Mouse (Mus musculus) Muller cell, postnatal 12 days (primary cell): Measurements from ENCODE around the gene Gpatch8.
A peak's percentile ranks its signal among the peaks of the same experiment; 100 is the strongest.

ENCODE experiments used
- DNase-seq: peaks from one replicate; pipeline ENCODE4 v3.0.0-alpha.2; 2015; ENCODE audit errors: inconsistent ontology term

The Gpatch8 gene

DNA sequence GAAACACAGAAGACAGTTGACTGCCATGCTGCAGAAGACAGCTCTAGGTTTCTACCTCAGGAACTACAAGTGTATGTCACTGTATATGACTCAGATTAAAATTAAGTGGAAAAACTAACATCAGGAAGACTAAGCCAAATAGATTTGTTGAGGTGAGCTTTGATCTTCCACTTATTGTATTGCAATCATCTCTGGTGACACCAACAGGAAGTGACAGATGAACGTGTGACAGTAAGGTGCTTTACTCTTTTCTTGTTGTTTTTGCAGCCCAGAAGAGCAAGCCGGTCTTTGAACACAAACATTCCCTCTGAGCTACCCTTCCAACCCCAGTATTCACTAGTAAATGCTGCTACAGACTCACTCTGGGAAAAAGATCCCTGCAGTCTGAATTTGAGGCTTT, 59.5 kb downstream of the Gpatch8 start:
- DNase-seq: no peak

DNA sequence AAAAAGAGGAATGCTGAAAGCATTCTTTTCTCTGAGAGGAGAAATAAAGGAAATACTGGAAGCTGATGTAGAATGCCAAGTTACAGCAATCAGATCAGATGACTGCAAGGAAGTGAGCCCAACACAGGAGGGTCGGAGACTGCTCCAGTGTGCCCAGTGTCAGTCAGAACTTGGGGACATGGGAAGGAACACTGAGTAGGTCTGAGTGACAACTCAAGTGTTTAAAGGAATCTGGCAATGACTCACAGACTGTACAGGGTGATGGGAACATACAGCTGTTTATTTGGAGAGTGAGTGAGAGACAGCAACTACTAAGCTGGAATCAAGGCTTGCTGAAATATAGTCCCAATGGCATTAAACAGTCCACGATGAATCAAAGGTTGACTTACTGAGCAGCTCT, 60.0 kb downstream of the Gpatch8 start:
- DNase-seq: peak; percentile 6

DNA sequence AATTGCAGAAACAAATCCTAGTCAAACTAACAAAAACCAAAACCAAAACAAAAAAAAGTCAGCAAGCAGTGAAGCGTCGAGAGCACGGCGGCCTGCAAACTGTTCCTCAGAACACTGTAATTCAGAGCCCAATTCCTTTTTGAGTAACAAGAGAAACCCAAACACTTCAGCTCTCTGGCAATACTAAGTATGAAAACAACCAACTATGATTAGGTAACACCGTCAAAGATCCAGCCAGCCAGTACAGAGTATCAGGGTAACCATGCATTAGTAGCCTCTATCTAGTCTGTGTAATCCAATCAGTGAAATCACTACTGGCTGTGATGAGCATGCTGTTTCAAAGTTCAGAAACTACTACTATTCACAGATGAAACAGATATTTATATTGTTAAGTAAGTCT, 60.5 kb downstream of the Gpatch8 start:
- no peak for DNase-seq

DNA sequence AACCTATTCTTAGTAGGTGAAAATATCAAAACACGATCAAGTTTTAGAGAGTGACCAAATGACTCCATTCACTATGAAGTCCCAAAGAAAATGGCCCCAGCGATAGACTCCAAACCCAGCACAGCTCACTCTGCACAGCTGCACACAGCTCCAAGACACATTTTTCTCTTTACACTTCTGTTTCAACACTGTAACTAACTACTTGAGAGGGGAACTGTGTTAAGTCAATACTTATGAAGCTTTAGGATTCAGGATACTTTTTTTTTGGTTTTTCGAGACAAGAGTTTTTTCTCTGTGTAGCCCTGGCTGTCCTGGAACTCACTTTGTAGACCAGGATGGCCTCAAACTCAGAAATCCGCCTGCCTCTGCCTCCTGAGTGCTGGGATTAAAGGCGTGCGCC, 61.1 kb downstream of the Gpatch8 start:
- no peak for DNase-seq

DNA sequence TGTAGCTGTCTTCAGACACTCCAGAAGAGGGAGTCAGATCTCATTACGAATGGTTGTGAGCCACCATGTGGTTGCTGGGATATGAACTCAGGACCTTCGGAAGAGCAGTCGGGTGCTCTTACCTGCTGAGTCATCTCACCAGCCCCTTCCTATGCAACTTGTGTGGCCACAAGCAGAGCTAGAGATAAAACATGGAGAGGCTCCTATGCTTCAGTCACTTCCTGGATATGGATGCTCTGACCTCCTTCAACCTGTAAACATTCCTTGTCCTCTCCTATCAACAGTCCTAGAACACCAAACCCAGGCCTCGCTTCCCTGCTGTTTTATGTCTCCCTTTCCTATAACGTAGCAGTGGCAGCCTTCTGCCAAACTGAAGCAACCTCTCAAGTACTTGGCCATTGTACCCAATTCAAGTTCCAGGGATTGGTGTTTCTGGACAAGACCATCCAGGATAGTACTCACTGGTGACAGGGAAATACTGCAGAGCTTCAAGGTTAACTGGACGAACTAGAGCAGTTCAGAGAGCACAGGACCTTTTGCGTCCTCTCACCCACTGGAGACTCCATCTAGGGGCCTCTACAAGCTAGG, 62.0 kb downstream of the Gpatch8 start:
- DNase-seq: no peak

DNA sequence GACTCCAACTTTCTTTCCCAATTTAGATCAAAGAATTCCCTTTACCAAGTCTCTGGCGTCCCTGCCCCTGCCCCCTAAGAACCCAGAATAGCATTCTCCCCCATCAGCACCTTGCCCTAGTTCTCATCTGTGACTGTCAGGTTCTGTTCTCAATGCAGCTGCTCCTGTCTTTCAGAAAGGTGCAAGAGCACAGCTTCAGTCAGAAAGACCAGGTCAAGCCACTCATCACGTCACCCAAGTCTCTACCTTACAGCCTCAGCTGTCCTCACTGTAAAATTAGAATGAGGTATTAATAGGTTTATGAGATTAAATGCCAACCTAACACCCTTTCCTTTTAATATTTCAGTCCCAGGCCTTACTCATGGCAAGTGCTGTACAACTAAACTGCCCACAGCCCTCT, 63.0 kb downstream of the Gpatch8 start:
- no peak for DNase-seq

DNA sequence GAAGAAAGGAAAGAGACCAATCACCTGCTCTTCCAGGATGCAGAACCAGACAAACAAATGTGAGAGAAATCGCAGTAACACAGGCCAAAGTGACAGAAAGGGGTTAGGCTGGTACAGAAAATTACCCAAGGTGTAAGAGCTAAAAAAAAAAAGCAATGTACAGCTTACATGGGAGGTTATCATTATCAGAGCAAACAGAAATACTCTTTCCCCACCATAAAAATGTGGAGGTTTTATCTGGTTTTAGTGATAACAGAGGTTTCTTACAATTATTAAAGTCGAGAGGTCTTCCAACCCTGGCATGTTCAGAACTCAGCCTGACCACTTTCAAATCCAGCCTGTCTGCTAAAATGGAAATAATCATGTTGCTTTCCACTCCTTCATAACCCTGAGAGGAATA, 68.3 kb downstream of the Gpatch8 start:
- DNase-seq: no peak

DNA sequence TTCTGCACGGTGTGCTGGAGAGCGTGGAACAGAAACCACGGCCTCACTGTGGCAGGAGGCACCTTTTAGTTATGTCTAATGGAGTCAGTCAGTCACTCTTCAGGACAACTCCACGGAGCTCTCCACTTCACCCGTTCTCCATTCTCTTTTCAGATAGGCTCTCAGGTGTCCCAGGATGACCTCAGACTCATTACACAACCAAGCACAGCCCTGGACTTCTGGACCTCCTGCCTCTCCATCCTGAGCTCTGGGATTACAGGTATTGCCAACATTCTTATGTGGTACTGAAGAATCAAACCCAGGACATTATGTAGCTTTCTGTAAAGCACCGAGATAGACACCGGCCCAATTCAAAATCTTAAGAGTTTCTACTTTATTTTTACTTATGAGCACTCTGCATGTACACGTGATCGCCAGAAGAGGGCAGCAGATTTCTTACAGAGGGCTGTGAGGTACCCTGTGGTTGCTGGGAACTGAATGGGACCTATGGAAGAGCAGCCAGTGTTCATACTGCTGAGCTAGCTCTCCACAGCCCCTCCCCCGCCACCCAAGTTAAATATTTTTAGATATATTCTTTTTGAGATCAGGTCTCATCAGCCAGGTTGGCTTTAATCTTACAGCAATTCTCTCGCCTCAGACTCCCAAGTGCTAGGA, 69.3 kb downstream of the Gpatch8 start:
- peak; percentile 24 for DNase-seq

DNA sequence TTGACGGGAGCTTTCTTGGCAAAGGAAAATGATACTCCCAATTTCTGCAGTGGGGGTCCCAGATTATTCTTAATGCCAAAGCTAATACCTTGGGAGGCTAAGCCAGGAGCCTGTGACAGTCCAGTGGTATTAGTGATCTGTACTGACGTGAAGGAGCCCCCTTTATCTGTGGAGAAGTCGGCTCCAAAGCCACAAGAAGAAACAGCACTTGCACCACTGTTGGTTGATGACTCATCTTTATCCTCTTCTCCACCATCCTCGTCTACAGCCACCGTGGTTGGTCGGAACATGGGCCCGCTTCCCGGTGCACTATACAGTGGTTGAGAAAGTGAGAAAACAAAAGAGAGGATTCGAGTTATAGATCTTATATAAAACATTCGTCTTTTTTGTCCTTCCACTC, 74.4 kb downstream of the Gpatch8 start:
- no peak for DNase-seq

DNA sequence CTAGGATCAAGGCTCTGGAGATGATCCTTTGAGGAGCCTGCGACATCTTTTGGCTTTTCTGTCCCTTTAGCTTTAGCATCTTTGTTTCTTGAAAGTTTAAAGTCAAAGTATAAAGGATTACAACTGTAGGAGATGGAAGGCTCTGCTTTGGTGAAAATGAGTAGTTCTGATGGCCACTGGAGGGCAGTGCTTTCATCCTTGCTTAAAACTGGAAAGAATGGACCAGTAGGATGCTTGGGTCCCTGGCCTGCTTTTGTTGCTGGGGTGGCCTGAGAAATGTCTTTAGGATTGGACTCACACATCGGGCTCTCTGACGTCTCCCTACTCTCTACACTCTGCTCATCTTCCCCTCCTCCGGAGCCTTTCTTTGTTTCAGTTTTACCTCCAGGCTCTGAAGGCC, 75.3 kb downstream of the Gpatch8 start:
- DNase-seq: no peak

DNA sequence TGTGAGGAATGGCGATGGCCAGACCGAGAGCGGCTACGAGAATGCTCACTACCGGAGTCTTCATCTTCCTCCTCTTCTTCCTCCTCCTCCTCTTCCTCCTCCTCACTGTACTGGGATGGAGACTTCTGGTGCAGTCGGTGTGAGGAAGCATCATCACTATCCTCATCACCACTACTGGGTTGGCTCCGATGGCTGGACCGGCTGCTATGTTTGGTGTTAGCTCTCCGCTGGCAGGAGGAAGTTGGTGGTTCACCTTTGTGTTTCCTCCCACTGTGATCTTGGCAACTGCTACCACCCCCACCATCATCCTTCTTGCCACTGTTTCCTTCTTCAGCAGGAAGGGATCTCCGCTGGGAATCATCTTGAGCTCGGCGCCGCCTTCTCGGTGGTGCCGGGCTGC, 76.1 kb downstream of the Gpatch8 start:
- no peak for DNase-seq

DNA sequence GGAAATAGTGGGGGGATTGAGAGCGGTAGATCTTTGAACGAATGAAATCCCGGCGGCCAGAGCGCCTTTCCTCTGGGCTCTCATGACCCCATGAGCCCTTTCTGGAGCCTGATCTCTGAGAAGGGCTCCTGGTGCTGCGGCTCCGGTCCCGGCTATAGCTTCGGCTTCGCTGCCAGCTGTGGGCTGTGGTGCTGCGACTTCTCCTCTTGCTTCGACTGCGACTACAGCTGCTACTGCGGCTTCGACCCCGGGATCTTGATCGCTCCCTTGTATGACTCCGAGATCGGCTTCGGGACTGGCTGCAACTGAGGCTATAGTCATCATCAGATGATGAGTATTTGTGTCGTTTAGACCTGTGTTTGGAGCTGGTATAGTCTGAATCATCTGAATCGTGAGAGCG, 76.6 kb downstream of the Gpatch8 start:
- no peak for DNase-seq

DNA sequence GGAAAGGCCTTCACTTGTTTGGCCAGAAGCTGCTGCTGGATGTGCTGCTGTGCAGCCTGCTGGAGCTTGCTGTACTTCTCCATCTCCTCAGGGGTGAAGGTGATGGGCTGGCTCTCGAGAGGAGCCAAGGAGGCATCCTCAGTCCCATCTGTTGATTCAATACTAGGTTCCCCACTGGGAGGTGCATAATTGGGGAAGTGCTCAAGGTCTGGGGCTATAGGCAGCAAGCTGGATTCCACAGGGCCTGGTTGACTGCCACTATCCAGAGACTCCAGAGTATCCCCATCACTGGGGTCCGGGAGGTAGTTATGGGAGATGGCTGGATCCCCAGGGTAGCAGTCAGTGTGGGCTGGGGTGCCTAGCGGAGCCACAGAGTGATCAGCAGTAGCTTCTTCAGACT, 77.5 kb downstream of the Gpatch8 start:
- no peak for DNase-seq

DNA sequence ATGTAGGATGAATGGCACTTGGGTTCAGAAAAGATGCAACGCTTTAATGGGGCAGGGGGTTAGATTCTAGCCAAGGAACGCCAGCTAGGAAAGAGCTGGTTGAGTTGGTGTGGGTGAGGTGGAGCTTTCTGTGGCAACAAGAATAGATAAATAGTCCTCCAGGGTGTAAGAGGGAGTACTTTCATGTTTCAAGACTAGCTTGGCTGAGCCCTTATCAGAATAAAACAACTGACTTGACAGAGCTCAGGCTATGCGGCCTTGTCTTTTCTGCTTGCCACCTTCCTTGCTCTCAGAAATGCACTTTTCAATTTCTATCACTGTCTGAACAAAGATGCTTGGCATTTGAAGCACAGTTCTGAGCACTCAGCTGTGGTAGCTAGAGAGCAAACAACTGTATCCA, 81.2 kb downstream of the Gpatch8 start:
- DNase-seq: no peak

DNA sequence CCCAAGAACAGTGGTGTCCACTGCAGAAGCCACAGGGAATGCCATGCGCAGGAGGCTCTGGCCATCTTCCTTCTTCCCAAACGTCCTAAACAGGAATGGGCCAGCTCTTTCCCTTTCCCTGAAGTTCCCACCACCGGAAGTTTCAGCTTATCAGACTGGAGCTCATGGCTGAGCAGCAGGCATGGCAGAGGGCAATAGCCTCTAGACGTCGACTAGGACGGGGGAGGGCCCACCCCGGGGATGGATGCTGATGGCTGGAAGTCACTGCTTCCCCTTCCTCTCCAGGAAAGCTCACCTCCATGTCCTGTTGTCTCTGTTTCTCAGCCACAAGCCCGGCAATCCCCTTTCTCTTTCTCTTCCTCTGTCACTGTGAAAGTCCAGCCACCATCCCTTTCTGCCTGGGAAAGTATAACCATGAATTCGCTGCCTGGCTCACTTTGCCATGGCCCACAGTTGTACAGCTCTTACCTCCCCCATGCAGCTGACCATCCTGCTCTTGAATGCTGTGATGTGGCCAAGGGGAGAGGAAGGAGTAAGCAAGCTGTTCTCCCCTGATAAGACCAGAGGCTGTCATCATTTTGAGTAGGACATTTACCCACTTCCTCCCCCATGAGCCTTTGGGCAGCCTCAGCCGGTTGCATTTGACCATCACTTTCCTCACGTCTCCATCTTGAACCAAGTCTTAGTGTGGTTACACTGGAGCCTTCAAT, 86.4 kb downstream of the Gpatch8 start, which contains the start of gene Itga2b:
TSS of gene Itga2b (minus strand) at position 475 of the 710 bp plus-strand sequence.
- DNase-seq: no peak

DNA sequence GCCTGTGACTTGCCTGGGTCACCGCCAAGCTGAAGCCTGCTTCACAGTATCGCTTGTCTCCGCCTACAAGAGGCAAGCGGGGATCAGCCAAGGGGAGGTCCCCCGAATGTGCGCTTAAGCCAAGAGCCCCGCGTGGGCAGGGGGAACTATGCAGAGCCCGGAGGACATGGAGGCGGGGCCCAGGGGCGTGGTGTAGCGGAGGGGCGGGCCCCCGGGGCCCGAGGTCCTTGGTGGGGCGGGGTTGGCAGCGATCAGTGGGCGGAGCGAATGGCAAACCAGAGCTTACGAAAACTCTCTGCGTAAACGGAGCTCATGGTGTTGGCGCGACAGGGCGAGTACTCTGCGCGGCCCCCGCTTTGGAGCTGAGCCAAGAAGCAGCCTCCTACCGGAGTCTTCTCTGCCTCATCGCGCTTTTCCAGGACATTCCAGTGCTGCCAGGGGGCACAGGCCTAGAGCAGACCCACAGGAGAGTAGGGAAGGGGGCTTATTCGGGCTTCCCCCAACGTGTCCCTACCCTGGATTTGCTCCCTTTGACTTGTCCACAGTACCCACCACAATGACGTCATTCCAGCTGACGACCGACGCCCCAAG, 89.1 kb downstream of the Gpatch8 start:
- peak; percentile 100 for DNase-seq

DNA sequence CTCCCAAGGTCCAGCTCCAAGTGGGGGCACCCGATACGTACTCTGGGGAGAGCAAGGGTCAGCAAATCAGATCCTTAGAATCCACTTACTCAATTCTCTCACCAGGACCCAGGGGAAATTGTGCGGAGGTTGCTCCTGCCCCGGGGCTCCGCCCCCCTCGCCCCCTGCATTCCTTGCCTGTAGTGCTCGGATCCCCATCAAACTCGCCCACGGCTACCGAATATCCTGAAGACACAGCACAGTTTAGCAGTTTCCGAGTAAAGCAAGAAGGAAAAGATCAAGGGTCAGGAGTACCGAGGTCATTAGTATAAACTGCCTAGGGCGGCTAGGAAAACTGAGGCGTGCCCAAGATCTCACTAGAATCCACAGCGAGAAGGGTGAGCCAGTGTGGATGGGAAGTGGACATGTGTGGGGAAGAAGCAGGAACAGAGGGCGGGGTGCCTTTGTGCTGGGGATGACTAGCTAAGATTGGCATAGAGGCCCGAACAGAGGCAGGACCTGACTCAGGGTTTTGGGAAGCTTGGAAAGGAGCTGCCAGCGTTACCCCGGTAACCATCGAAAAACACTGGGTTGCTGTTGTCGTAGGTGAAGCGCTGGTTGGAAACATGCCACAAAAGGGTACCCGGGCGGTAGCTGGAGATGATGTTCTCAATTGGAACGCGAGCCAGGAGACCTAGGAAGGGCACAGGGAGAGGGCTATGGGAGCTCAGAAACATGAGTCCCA, 90.3 kb downstream of the Gpatch8 start:
- peak; percentile 93 for DNase-seq

DNA sequence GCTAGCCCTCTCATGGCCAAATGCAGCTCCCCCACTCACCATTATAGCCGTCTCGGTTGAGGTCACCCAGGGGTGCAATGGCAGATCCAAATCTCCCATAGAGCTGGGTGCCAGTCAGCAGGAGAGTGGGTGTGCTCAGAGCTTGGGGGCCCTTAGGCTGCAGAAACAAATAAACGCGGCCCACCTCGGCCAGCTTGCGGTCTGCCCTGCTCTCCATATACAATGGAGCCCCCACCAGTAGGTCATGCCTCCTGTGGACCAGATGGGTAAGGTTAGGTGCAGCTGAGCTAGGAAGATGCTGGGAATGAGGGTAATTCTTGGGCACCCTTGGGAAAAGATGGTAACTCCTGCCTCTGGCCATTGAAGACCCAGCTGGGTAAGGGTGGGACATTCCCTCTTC, 91.3 kb downstream of the Gpatch8 start:
- no peak for DNase-seq

DNA sequence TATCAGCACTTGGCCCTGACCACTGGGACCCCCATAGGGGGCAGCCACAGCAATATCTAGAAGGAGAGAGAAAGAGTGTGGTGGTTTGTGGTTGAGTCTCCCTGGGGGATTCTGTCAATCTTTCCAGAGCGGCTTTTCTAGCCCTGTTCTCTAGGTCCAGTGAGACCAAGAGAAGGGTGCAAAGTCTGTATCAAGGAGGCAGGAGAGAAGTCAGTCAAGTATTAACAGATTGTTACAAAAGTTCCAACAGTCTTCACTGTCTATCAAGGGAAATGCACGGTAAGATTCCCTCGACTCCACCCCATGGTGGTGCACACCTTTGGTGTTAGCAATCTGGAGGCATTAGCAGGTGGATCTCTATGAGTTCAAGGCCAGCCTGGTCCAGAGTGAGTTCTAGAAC, 94.4 kb downstream of the Gpatch8 start:
- no peak for DNase-seq

DNA sequence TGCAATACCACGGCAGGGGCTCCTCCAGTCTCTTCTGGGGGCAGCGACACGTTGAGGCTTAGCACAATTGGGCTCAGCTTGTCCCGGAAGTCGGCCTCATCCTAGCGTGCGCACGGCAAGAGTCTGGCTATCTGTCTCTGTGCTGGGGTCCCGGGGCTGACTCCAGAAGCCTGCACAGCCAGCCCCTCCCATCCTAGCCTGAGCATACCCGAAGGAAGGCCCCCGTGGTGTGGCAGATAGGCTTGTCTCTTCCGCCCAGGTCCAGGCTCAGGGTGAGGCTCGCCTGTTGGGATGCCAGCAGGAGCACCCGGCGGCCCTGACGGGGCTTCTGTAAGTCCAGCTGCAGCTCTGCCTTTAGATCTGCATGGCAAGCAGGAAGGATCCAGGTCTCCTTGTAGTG, 95.7 kb downstream of the Gpatch8 start:
- DNase-seq: no peak

DNA sequence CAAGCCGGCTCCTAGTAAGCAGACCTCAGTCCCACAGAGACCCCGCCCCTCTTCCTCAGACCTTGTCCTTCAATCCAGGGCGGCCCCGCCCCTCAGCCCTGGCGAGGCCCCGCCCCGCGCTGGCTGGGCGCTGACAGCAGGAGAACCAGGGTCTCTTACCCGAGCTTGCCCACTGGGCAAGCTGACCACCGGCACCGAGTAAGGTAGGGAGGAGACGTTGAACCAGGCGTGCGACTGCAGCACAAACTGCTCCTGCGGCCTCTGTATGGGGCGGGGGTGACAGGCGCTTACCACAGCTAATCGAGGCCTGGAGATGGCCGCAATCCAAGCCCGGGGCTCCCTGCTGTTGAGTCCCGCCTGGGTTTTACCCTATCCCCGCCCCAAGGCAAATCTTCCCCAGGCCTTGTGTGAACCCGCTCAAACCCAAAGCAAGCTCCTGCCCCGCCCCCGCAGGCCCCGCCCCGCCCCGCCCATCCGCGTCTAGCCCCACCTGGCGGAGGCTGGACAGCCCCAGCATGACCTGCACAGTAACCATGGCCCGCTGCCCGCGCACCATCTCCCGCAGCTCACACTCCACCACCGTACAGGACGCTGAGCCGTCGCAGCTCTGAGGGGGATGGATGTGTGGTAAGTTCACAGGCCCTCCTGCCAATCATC, 100.3 kb downstream of the Gpatch8 start:
- peak; percentile 94 for DNase-seq

DNA sequence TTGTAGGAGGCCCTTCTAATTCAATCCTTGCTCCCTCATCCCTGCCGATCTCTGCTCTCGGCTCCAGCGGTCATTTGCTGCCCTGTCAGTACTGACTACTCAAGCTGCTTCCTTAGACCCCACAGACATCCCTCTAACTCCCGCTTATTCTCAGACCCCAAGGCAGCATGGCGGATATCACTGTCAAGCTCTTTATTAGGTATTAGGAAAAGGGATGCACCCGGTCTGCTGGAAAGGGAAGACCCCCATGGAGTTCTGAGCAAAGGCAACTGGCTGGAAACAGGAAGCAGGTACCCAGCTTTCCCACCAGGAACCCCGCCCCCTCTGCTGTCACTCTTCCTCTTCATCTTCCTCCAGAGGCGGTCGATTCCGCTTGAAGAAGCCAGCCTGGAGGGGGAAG, 103.1 kb downstream of the Gpatch8 start:
- no peak for DNase-seq
